In genomic region chr4:137494751-137495500, GRCm38 (mm10) we compare ENCODE assay signal across 9 mouse cellular contexts. TPM values are rescaled to one million over a fixed set of nuclear protein-coding genes. Genes with fewer than 3 reads are reported as not detected.
DNase-seq lines count a peak whose midpoint lies in the region; ATAC-seq and TF ChIP-seq lines count a peak whose summit lies in the region.
"Had no signal": no experiment of that assay in that cellular context is flagged by ENCODE, and none has a peak within 500 bp of the region (broad histone marks: within the 10 kb centered on the region; RNA-seq: fewer than 3 reads in every experiment).

No protein-coding gene starts in this region.

- H3K27ac ChIP-seq in lung, postnatal 0 days (ENCODE audit: low read length): peak overlapping the region; percentile 57; the same call in 1 of the 2 replicates
- H3K27ac ChIP-seq in embryonic facial prominence, embryonic 13.5 days: peak overlapping the region; percentile 68
- peak overlapping the region; percentile 50 for H3K27ac ChIP-seq in liver, embryonic 13.5 days
- peak overlapping the region; percentile 74 for H3K27ac ChIP-seq in stomach, postnatal 0 days (replicated peaks)

- ATAC-seq in lung, postnatal 0 days: peak; percentile 56
- peak; percentile 63 for ATAC-seq in embryonic facial prominence, embryonic 13.5 days (ENCODE audit: insufficient number of reproducible peaks, insufficient read depth, low FRiP score, low TSS enrichment, low read depth)
- ATAC-seq in liver, embryonic 13.5 days (ENCODE audit: low read depth): no peak
- ATAC-seq in stomach, postnatal 0 days (ENCODE audit: low FRiP score, low TSS enrichment): peak; percentile 53
- no peak for ATAC-seq in frontal cortex, adult (ENCODE audit: low TSS enrichment)

- intact Hi-C loops in heart, postnatal 10 days (cut with DNase I): no loop called here

- no peak for TF ChIP-seq EP300 in lung, postnatal 0 days (IDR thresholded peaks at IDR 0.05)
- TF ChIP-seq EP300 in stomach, postnatal 0 days (optimal IDR thresholded peaks at IDR 0.05): no peak

- no peak for TF ChIP-seq CTCF in lung, postnatal 0 days (IDR thresholded peaks at IDR 0.05)
- TF ChIP-seq CTCF in stomach, postnatal 0 days (IDR thresholded peaks at IDR 0.05; ENCODE audit: low read depth): no peak

- no peak overlapping the region for H3K4me2 ChIP-seq in lung, postnatal 0 days (replicated peaks; ENCODE audit: low read depth, low read length)
- no peak overlapping the region for H3K4me2 ChIP-seq in embryonic facial prominence, embryonic 13.5 days
- H3K4me2 ChIP-seq in liver, embryonic 13.5 days: no peak overlapping the region
- no peak overlapping the region for H3K4me2 ChIP-seq in stomach, postnatal 0 days (replicated peaks; ENCODE audit: low read depth)

- no peaks in the 10 kb centered on the region for H3K27me3 ChIP-seq in lung, postnatal 0 days (replicated peaks; ENCODE audit: insufficient read depth, low read length)
- H3K27me3 ChIP-seq in embryonic facial prominence, embryonic 13.5 days: no peaks in the 10 kb centered on the region
- H3K27me3 ChIP-seq in liver, embryonic 13.5 days: no peaks in the 10 kb centered on the region
- no peaks in the 10 kb centered on the region for H3K27me3 ChIP-seq in stomach, postnatal 0 days (ENCODE audit: control insufficient read depth, insufficient read depth, low read length)

- no peaks in the 10 kb centered on the region for H3K9me3 ChIP-seq in lung, postnatal 0 days (ENCODE audit: low read length)
- no peaks in the 10 kb centered on the region for H3K9me3 ChIP-seq in embryonic facial prominence, embryonic 13.5 days
- H3K9me3 ChIP-seq in liver, embryonic 13.5 days (replicated peaks): no peaks in the 10 kb centered on the region
- H3K9me3 ChIP-seq in stomach, postnatal 0 days (ENCODE audit: control insufficient read depth, low read length): no peaks in the 10 kb centered on the region

- H3K9ac ChIP-seq in lung, postnatal 0 days (replicated peaks; ENCODE audit: low read depth): no peak overlapping the region
- peak overlapping the region; percentile 54 for H3K9ac ChIP-seq in embryonic facial prominence, embryonic 13.5 days
- 0 out of 2 replicates have a peak overlapping the region, but pooled peaks have one; percentile 4 for H3K9ac ChIP-seq in liver, embryonic 13.5 days
- peak overlapping the region; percentile 47 for H3K9ac ChIP-seq in stomach, postnatal 0 days (ENCODE audit: low read length)

- no peak overlapping the region for H3K4me3 ChIP-seq in lung, postnatal 0 days (ENCODE audit: low read depth, low read length)
- H3K4me3 ChIP-seq in embryonic facial prominence, embryonic 13.5 days: no peak overlapping the region
- no peak overlapping the region for H3K4me3 ChIP-seq in liver, embryonic 13.5 days (replicated peaks)
- no peak overlapping the region for H3K4me3 ChIP-seq in stomach, postnatal 0 days (ENCODE audit: low read depth, low read length)

- no peaks in the 10 kb centered on the region; the same call in 1 of the 2 replicates for H3K36me3 ChIP-seq in lung, postnatal 0 days (ENCODE audit: insufficient read depth, low read length)
- H3K36me3 ChIP-seq in embryonic facial prominence, embryonic 13.5 days: no peaks in the 10 kb centered on the region
- no peaks in the 10 kb centered on the region for H3K36me3 ChIP-seq in liver, embryonic 13.5 days
- H3K36me3 ChIP-seq in stomach, postnatal 0 days (ENCODE audit: control insufficient read depth, insufficient read depth, low read length): no peaks in the 10 kb centered on the region; the same call in 1 of the 2 replicates

- peak; percentile 66 for DNase-seq in lung, postnatal 0 days (ENCODE audit: low spot score)
- DNase-seq in lung, postnatal 36 days: no peak
- DNase-seq in heart, postnatal 10 days: peak; percentile 86
- DNase-seq in liver, embryonic 13.5 days: no peak
- DNase-seq in stomach, postnatal 0 days (ENCODE audit: low spot score): peak; percentile 43
- DNase-seq in layer of hippocampus, adult 9-10 months (ENCODE audit: low spot score): no peak

- H3K4me1 ChIP-seq in lung, postnatal 0 days (ENCODE audit: insufficient read depth, low read depth, low read length): peaks cover 38% of the 10 kb centered on the region; the same call in 1 of the 2 replicates
- peaks cover 52% of the 10 kb centered on the region for H3K4me1 ChIP-seq in embryonic facial prominence, embryonic 13.5 days
- peaks cover 40% of the 10 kb centered on the region for H3K4me1 ChIP-seq in liver, embryonic 13.5 days (replicated peaks)
- peaks cover 24% of the 10 kb centered on the region for H3K4me1 ChIP-seq in stomach, postnatal 0 days (replicated peaks; ENCODE audit: control insufficient read depth, insufficient read depth)

- 16% methylated on average over 19 of the region's 19 CpGs for WGBS in lung, postnatal 0 days
- 10% methylated on average over 19 of the region's 19 CpGs for WGBS in embryonic facial prominence, embryonic 13.5 days
- 43% methylated on average over 19 of the region's 19 CpGs for WGBS in liver, embryonic 13.5 days (ENCODE audit: insufficient replicate concordance)
- WGBS in stomach, postnatal 0 days: 21% methylated on average over 17 of the region's 19 CpGs

RNA-seq across cellular contexts. Expression of gene Hspg2, which starts 26.4 kb away (rescaled TPM):
- 20.2 and 25.3 TPM in 2 replicates for polyA plus RNA-seq in lung, postnatal 0 days (2015; fragmentation: Nextera tagmentation; extraction: Ambion mirVana)
- polyA plus RNA-seq in embryonic facial prominence, embryonic 13.5 days (2015; fragmentation: Nextera tagmentation; extraction: Ambion mirVana): 28.2 and 30.0 TPM in 2 replicates
- total RNA-seq in heart, postnatal 10 days (2021): 100 to 1,000 TPM; 524 to 560 TPM
- polyA plus RNA-seq in liver, embryonic 13.5 days (2015; fragmentation: Nextera tagmentation; extraction: Ambion mirVana): 2.6 and 3.2 TPM in 2 replicates
- 16.0 and 18.8 TPM in 2 replicates for polyA plus RNA-seq in stomach, postnatal 0 days (2015; fragmentation: Nextera tagmentation; extraction: Ambion mirVana)

RNA-seq across cellular contexts. Expression of gene 1700013G24Rik, which starts 41.8 kb away (rescaled TPM):
- polyA plus RNA-seq in lung, postnatal 0 days (2015; fragmentation: Nextera tagmentation; extraction: Ambion mirVana): not detected in 2 replicates
- polyA plus RNA-seq in embryonic facial prominence, embryonic 13.5 days (2015; fragmentation: Nextera tagmentation; extraction: Ambion mirVana): not detected in 2 replicates
- not detected for total RNA-seq in heart, postnatal 10 days (2021)
- not detected in 2 replicates for polyA plus RNA-seq in liver, embryonic 13.5 days (2015; fragmentation: Nextera tagmentation; extraction: Ambion mirVana)
- not detected in 2 replicates for polyA plus RNA-seq in stomach, postnatal 0 days (2015; fragmentation: Nextera tagmentation; extraction: Ambion mirVana)
- total RNA-seq: neutrophil, adult 5-6 weeks had no signal

Comparison
In these comparisons a context has a peak if more than half of its experiments do, and no peak if none do; other contexts are left out.
1. DNase-seq: peak in lung, postnatal 0 days (single experiment), heart, postnatal 10 days (2 of 2) and stomach, postnatal 0 days (single experiment); none in lung, postnatal 36 days (single experiment), liver, embryonic 13.5 days (single experiment) and layer of hippocampus, adult 9-10 months (single experiment).
2. ATAC-seq: peak in lung, postnatal 0 days (single experiment), embryonic facial prominence, embryonic 13.5 days (single experiment) and stomach, postnatal 0 days (single experiment); none in liver, embryonic 13.5 days (single experiment) and frontal cortex, adult (single experiment).
3. Peak in every context shown above with its lines, with median percentiles within 50 percentile points of each other: H3K27ac ChIP-seq.